Mouse (Mus musculus): ENCODE data around the gene Steap3. TPM values are rescaled to one million over a fixed set of nuclear protein-coding genes. Genes with fewer than 3 reads are reported as not detected.

Steap3 gene
- polyA plus RNA-seq, 1 experiment from 2014 or later = 3.3 TPM

DNA sequence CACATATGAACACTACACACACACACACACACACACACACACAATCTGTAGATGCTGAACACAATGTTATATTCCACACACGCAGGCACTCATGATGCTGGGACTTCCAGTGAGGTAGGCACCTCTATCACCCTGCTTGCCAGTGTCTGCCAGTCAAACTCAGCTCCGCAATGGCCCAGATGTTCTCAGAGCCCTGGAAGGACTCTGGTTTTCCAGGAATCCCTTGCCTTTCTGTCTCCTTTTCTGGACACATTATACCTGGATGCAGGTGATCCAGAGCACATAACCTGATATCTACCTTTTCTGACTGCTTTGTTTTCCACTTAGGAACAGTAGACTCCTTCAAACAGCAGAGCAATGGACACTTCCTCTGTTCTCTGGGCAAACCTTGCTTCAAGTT lies 75.8 kb downstream of the Steap3 start:
- ATAC-seq (replicated peaks; ENCODE audit: insufficient number of reproducible peaks, low FRiP score, low TSS enrichment, low read depth) (no peak), DNase-seq (ENCODE audit: low spot score) (no peak)
- Histone ChIP-seq H3K36me3 (replicated peaks; ENCODE audit: control insufficient read depth, insufficient read depth, low read depth, low read length) (no peaks in the 10 kb centered on the region), H3K9ac (replicated peaks; ENCODE audit: low read length) (no peak overlapping the region), H3K4me3 (ENCODE audit: low read depth, low read length) (no peak overlapping the region), H3K27ac (replicated peaks; ENCODE audit: low read depth, low read length) (no peak overlapping the region), H3K9me3 (replicated peaks; ENCODE audit: control insufficient read depth, low read length) (no peaks in the 10 kb centered on the region), H3K4me1 (ENCODE audit: control insufficient read depth, insufficient read depth, low read length) (no peaks in the 10 kb centered on the region), H3K4me2 (ENCODE audit: low read depth, low read length) (no peak overlapping the region), H3K27me3 (ENCODE audit: control insufficient read depth, insufficient read depth, low read length) (no peaks in the 10 kb centered on the region)
- WGBS = 84% methylated on average over 2 of the region's 2 CpGs

DNA sequence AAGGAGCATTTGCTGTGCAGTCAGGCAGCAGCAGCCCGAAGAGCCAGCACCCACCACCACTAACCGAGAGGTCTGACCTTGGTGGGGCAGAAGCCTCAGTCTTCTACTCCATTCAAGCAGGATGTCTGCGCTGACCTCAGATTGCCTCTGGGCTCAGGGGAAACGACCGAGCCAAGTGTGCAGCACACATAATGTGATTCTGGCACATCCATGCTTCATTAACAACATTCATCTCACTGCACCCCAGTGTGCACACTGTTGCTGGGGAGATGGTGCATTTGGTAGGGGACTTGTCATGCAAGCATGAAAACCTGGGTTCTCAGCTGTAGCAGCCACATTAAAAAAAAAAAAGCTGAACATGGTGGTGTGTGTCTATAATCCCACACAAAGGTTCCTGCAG lies 76.6 kb downstream of the Steap3 start:
- H3K4me2 ChIP-seq (ENCODE audit: low read depth, low read length) = no peak overlapping the region
- H3K4me1 ChIP-seq (ENCODE audit: control insufficient read depth, insufficient read depth, low read length) = no peaks in the 10 kb centered on the region
- no peaks in the 10 kb centered on the region for H3K27me3 ChIP-seq (ENCODE audit: control insufficient read depth, insufficient read depth, low read length)
- WGBS = 59% methylated on average over 5 of the region's 5 CpGs
- no peak for DNase-seq (ENCODE audit: low spot score)
- no peaks in the 10 kb centered on the region for H3K9me3 ChIP-seq (replicated peaks; ENCODE audit: control insufficient read depth, low read length)
- no peak for ATAC-seq (replicated peaks; ENCODE audit: insufficient number of reproducible peaks, low FRiP score, low TSS enrichment, low read depth)
- no peak overlapping the region for H3K27ac ChIP-seq (replicated peaks; ENCODE audit: low read depth, low read length)
- H3K9ac ChIP-seq (replicated peaks; ENCODE audit: low read length) = no peak overlapping the region
- no peak overlapping the region for H3K4me3 ChIP-seq (ENCODE audit: low read depth, low read length)
- no peaks in the 10 kb centered on the region for H3K36me3 ChIP-seq (replicated peaks; ENCODE audit: control insufficient read depth, insufficient read depth, low read depth, low read length)

DNA sequence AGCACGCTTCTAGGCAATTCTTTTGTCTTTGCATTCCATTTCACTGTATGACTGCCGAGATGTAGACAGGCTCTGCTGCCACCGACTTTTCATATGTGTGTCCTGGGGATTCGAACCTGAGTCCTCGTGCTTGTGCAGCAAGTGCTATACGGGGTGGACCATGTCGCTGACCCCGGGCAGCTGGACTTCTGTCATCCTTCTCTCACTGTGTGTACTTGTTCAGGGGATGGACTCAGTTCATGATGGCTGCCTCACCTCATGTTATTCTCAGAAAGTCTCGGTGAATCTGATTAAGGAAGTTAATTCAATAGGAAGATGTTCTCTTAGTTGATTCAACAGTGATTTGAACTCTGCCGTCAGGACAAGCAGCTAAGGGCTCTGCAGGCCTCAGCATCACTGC lies 78.9 kb downstream of the Steap3 start:
- Histone ChIP-seq H3K27ac (replicated peaks; ENCODE audit: low read depth, low read length) (no peak overlapping the region), H3K27me3 (ENCODE audit: control insufficient read depth, insufficient read depth, low read length) (no peaks in the 10 kb centered on the region), H3K9ac (replicated peaks; ENCODE audit: low read length) (no peak overlapping the region), H3K4me3 (ENCODE audit: low read depth, low read length) (no peak overlapping the region), H3K36me3 (replicated peaks; ENCODE audit: control insufficient read depth, insufficient read depth, low read depth, low read length) (no peaks in the 10 kb centered on the region), H3K9me3 (replicated peaks; ENCODE audit: control insufficient read depth, low read length) (no peaks in the 10 kb centered on the region), H3K4me2 (ENCODE audit: low read depth, low read length) (no peak overlapping the region), H3K4me1 (ENCODE audit: control insufficient read depth, insufficient read depth, low read length) (no peaks in the 10 kb centered on the region)
- no peak for DNase-seq (ENCODE audit: low spot score)
- 93% methylated on average over 10 of the region's 10 CpGs for WGBS
- no peak for ATAC-seq (replicated peaks; ENCODE audit: insufficient number of reproducible peaks, low FRiP score, low TSS enrichment, low read depth)

DNA sequence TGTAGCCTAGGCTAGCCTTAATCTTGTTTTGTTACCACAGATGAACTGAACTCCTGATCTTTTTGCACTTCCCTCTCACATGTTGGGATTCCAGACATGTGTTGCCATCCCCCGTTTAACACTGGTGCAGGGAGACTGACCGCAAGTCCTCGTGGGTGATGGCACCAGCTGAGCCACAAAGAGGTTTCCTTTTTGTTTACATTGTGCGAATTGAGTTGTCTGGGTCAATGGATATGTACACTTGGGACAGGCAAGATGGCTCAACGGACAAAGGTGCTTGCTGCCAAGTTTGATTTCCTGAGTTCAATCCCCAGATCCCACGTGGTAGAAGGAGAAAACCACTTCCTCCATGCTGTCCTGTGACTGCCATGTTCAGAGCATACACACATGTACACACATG lies 80.2 kb downstream of the Steap3 start:
- H3K27ac ChIP-seq (replicated peaks; ENCODE audit: low read depth, low read length) = no peak overlapping the region
- no peak overlapping the region for H3K4me3 ChIP-seq (ENCODE audit: low read depth, low read length)
- H3K9ac ChIP-seq (replicated peaks; ENCODE audit: low read length) = no peak overlapping the region
- H3K36me3 ChIP-seq (replicated peaks; ENCODE audit: control insufficient read depth, insufficient read depth, low read depth, low read length) = no peaks in the 10 kb centered on the region
- ATAC-seq (replicated peaks; ENCODE audit: insufficient number of reproducible peaks, low FRiP score, low TSS enrichment, low read depth) (no peak; the same call in 1 of the 2 replicates), DNase-seq (ENCODE audit: low spot score) (no peak)
- H3K9me3 ChIP-seq (replicated peaks; ENCODE audit: control insufficient read depth, low read length) = no peaks in the 10 kb centered on the region
- H3K4me2 ChIP-seq (ENCODE audit: low read depth, low read length) = no peak overlapping the region
- no peaks in the 10 kb centered on the region for H3K4me1 ChIP-seq (ENCODE audit: control insufficient read depth, insufficient read depth, low read length)
- H3K27me3 ChIP-seq (ENCODE audit: control insufficient read depth, insufficient read depth, low read length) = no peaks in the 10 kb centered on the region
- WGBS = 79% methylated on average over 6 of the region's 6 CpGs

DNA sequence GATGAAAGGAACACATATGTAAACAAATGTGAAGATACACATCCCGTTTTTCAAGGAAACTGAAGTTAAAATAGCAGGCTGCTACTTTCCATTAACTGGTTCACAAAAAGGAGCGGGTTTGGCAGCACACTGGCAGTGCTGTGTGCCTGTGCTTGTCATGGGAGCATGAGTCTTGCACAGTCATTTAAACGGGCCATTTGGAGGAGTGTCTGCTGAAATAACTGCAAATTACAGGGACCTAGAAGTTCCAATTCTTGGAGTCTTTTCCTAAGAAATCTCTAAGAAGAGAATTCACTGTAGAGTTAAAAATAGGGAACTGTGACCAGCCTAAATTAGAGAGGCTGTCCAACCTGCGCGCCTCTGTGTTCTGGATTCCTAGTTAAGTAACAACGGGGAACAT lies 81.6 kb downstream of the Steap3 start:
- ATAC-seq (replicated peaks; ENCODE audit: insufficient number of reproducible peaks, low FRiP score, low TSS enrichment, low read depth) (no peak), DNase-seq (ENCODE audit: low spot score) (no peak)
- Histone ChIP-seq H3K9me3 (replicated peaks; ENCODE audit: control insufficient read depth, low read length) (no peaks in the 10 kb centered on the region), H3K4me3 (ENCODE audit: low read depth, low read length) (no peak overlapping the region), H3K27ac (replicated peaks; ENCODE audit: low read depth, low read length) (no peak overlapping the region), H3K36me3 (replicated peaks; ENCODE audit: control insufficient read depth, insufficient read depth, low read depth, low read length) (no peaks in the 10 kb centered on the region), H3K9ac (replicated peaks; ENCODE audit: low read length) (no peak overlapping the region), H3K4me1 (ENCODE audit: control insufficient read depth, insufficient read depth, low read length) (no peaks in the 10 kb centered on the region), H3K4me2 (ENCODE audit: low read depth, low read length) (no peak overlapping the region), H3K27me3 (ENCODE audit: control insufficient read depth, insufficient read depth, low read length) (no peaks in the 10 kb centered on the region)
- WGBS = 84% methylated on average over 6 of the region's 6 CpGs

DNA sequence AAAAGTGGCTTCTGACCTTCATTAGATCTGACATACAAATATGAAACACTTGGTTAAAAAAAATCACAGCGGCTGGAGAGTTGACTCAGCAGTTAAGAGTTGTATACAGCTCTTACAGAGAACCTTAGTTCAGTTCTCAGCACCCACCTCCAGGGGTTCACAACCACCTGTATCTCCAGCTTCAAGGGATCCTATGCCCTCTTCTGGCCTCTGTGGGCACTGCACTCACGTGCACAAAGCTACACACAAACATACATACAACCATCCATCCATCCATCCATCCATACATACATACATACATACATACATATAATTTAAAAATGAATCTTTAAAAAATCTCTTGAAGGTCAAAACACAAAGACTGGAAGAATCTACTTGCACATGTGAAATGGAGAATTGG lies 82.2 kb downstream of the Steap3 start:
- H3K9me3 ChIP-seq (replicated peaks; ENCODE audit: control insufficient read depth, low read length) = no peaks in the 10 kb centered on the region
- no peak overlapping the region for H3K27ac ChIP-seq (replicated peaks; ENCODE audit: low read depth, low read length)
- H3K4me2 ChIP-seq (ENCODE audit: low read depth, low read length) = no peak overlapping the region
- H3K36me3 ChIP-seq (replicated peaks; ENCODE audit: control insufficient read depth, insufficient read depth, low read depth, low read length) = no peaks in the 10 kb centered on the region
- DNase-seq (ENCODE audit: low spot score) = no peak
- no peak overlapping the region for H3K9ac ChIP-seq (replicated peaks; ENCODE audit: low read length)
- ATAC-seq (replicated peaks; ENCODE audit: insufficient number of reproducible peaks, low FRiP score, low TSS enrichment, low read depth) = no peak
- H3K27me3 ChIP-seq (ENCODE audit: control insufficient read depth, insufficient read depth, low read length) = no peaks in the 10 kb centered on the region
- no peaks in the 10 kb centered on the region for H3K4me1 ChIP-seq (ENCODE audit: control insufficient read depth, insufficient read depth, low read length)
- H3K4me3 ChIP-seq (ENCODE audit: low read depth, low read length) = no peak overlapping the region
- 87% methylated on average over 2 of the region's 2 CpGs for WGBS

DNA sequence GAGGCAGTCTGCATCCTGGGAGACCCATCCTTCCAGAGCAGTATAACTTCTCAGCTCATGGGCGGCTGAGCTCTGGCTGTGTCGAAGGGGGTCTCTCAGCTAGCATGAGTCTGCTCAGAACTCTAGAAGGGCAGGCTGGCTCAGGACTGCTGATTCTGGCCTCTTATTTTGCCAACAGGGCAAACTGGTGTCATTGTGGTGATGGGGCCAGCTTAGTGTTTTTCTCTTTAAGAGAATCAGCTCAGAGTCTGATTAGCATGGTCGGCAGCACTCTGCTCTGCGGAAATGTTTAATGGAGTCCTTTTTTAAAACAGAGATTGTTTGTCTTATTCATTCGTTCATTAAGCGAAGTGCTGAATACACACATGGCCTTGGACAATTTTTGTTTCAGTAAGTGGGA lies 83.3 kb downstream of the Steap3 start:
- no peaks in the 10 kb centered on the region for H3K27me3 ChIP-seq (ENCODE audit: control insufficient read depth, insufficient read depth, low read length)
- no peak overlapping the region for H3K4me2 ChIP-seq (ENCODE audit: low read depth, low read length)
- WGBS = 92% methylated on average over 6 of the region's 6 CpGs
- H3K36me3 ChIP-seq (replicated peaks; ENCODE audit: control insufficient read depth, insufficient read depth, low read depth, low read length) = no peaks in the 10 kb centered on the region
- ATAC-seq (replicated peaks; ENCODE audit: insufficient number of reproducible peaks, low FRiP score, low TSS enrichment, low read depth) = no peak
- H3K4me3 ChIP-seq (ENCODE audit: low read depth, low read length) = no peak overlapping the region
- H3K27ac ChIP-seq (replicated peaks; ENCODE audit: low read depth, low read length) = no peak overlapping the region
- DNase-seq (ENCODE audit: low spot score) = no peak
- no peaks in the 10 kb centered on the region for H3K4me1 ChIP-seq (ENCODE audit: control insufficient read depth, insufficient read depth, low read length)
- H3K9me3 ChIP-seq (replicated peaks; ENCODE audit: control insufficient read depth, low read length) = no peaks in the 10 kb centered on the region
- H3K9ac ChIP-seq (replicated peaks; ENCODE audit: low read length) = no peak overlapping the region

DNA sequence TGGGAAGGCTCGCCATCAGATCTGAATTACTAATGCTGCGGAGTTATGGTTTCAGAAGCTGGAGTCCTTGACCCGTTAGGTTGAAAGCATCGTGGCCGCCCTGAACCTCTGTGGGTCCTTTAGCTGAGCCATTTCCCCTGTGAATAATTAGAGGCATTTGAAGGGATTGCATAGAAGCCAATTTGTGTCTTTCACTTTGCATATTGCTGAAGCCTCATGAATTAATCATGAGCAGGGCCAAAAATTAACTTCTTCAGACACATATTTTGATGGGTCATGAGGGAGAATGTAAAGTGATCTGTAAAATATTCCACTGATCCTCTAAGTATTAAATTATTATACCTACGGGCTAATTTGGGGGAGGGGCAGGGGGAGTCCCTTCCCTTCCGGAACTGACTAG lies 85.4 kb downstream of the Steap3 start:
- Histone ChIP-seq H3K9ac (replicated peaks; ENCODE audit: low read length) (no peak overlapping the region), H3K36me3 (replicated peaks; ENCODE audit: control insufficient read depth, insufficient read depth, low read depth, low read length) (no peaks in the 10 kb centered on the region), H3K4me2 (ENCODE audit: low read depth, low read length) (no peak overlapping the region), H3K27me3 (ENCODE audit: control insufficient read depth, insufficient read depth, low read length) (no peaks in the 10 kb centered on the region), H3K4me1 (ENCODE audit: control insufficient read depth, insufficient read depth, low read length) (no peaks in the 10 kb centered on the region), H3K4me3 (ENCODE audit: low read depth, low read length) (no peak overlapping the region), H3K27ac (replicated peaks; ENCODE audit: low read depth, low read length) (no peak overlapping the region), H3K9me3 (replicated peaks; ENCODE audit: control insufficient read depth, low read length) (no peaks in the 10 kb centered on the region)
- WGBS = 63% methylated on average over 7 of the region's 7 CpGs
- DNase-seq (ENCODE audit: low spot score) (no peak), ATAC-seq (replicated peaks; ENCODE audit: insufficient number of reproducible peaks, low FRiP score, low TSS enrichment, low read depth) (no peak)

DNA sequence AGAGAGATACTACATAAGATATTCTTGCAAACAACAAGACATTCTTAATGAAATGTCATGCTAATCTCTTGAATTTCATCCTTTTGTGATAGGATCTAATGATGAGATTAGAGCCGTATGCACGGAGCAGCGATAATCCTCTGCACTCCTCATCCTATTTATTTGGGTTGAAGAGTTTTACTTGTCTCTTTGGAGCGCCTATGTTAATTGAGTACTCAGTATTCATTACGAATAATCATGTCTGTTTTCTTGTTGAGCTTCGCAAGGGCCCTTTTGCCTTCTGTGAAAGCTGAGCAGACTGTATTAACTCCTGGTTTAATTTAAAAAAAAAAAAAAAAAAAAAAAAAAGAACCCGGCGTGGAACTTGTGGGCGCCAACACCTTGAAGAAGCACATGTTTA lies 85.8 kb downstream of the Steap3 start:
- H3K4me2 ChIP-seq (ENCODE audit: low read depth, low read length) = no peak overlapping the region

More for the DNA sequence above, 85.8 kb downstream of the Steap3 start:
- DNase-seq (ENCODE audit: low spot score) = no peak
- ATAC-seq (replicated peaks; ENCODE audit: insufficient number of reproducible peaks, low FRiP score, low TSS enrichment, low read depth) = no peak
- Histone ChIP-seq H3K36me3 (replicated peaks; ENCODE audit: control insufficient read depth, insufficient read depth, low read depth, low read length) (no peaks in the 10 kb centered on the region), H3K4me3 (ENCODE audit: low read depth, low read length) (no peak overlapping the region), H3K4me1 (ENCODE audit: control insufficient read depth, insufficient read depth, low read length) (no peaks in the 10 kb centered on the region), H3K27me3 (ENCODE audit: control insufficient read depth, insufficient read depth, low read length) (no peaks in the 10 kb centered on the region), H3K9ac (replicated peaks; ENCODE audit: low read length) (no peak overlapping the region), H3K9me3 (replicated peaks; ENCODE audit: control insufficient read depth, low read length) (no peaks in the 10 kb centered on the region), H3K27ac (replicated peaks; ENCODE audit: low read depth, low read length) (no peak overlapping the region)
- WGBS = 55% methylated on average over 9 of the region's 9 CpGs

Data from embryonic facial prominence, embryonic 11.5 days (tissue).